Mouse (Mus musculus) adrenal gland, adult 2 months (tissue): ENCODE data around the gene Zdhhc18. TPM values are rescaled to one million over a fixed set of nuclear protein-coding genes. Genes with fewer than 3 reads are reported as not detected.

Experiments
- DNase-seq: peaks from one replicate; pipeline ENCODE4 v3.0.0; 2021
- long read RNA-seq: library from polyadenylated mRNA; stranded (forward); transcript quantifications from one replicate; pipeline ENCODE4 v2.0.0, GENCODE M21; 2021
- polyA plus RNA-seq: library from polyadenylated mRNA; depleted of rRNA; stranded (reverse); fragments of >200 nt; gene quantifications from 2 replicates; pipeline ENCODE4 v1.2.3, GENCODE M21; 2012; rRNA removed
- total RNA-seq, 2 experiments: library from RNA; stranded (reverse); gene quantifications; 2 replicates each; pipeline ENCODE4 v1.2.3; 2021

Gene Zdhhc18
- 10 to 100 TPM; 18.4 to 24.8 TPM for total RNA-seq
- polyA plus RNA-seq, result 31.0 and 32.9 TPM in 2 replicates
- long read RNA-seq, full-length matches to known transcripts, result 13 of 30 reads
- long read RNA-seq, partial matches to known transcripts, result 3 of 30 reads
- long read RNA-seq, other reads (novel, unspliced or antisense), result 14 of 30 reads

DNA sequence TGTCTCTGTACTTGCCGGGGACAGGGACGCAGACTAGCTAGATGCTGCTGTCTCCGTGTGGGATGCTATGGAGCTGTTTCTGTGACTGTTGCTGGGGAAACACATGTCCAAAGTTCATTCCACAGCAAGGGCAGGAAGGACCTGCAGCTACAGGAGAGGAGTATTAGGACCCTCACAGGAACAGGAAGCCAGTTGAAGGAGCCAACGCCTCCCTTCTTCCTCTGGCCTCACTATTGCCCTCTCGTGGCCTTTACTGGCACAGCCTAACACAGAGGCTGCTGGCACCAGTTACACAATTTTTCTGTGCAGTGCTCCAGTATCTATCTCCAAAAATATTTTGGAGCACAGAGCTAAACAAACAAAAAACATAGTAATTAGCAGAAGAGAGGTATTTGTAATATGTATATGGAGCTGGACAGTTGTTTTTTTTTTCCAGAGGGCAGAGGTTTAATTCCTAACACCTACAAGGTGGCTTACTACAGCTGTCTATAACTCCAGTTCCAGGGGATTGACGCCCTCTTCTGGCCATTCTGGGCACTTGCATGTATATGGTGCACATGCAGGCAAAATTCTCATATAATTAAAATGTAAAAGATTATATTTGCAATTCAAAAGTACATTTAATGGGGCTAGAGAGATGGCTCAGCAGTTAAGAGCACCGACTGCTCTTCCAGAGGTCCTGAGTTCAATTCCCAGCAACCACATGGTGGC, at the start of gene Zdhhc18:
Zdhhc18 (minus strand) TSS at position 166 of the 711 bp plus-strand sequence.
- peak; percentile 78 for DNase-seq

DNA sequence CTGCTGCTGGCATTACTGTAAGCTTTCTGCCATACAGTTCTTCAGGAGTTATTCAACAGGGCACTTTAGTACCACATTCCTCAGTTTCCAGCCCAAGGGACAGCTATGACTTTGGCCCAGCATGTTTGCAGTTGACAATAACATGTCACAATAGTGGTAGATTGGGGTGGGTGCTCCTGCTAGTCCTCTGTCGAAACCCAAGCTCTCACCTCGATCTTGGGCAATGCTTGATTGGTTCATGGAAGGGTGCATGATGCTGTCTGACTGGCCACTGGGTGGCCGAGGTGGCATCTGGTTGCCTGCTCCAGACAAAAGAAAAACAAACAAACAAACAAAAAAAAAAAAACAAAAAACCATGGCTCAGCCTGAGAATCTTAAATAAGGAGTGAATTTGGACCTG, 45.4 kb upstream of the Zdhhc18 start:
- DNase-seq, result no peak

DNA sequence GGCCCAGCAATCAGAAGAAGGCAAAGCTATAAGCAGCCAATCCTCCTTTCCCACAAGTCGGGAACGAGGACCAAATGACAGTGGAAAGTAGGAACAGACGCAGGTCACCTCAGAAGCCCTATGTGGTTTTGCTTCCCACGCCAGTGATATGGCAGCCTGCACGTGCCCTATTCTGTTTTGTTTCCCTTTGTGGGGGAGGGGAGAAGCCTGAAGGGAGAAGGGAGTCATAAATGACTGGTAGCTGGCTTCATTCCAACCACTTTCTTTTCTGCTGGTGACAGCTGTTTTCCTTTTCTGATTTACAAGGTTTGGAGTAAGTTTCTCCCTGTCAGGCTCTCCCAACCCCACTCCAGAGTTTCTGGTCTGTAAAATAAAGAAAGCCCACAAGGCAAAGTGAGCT, 40.3 kb upstream of the Zdhhc18 start:
- DNase-seq, result peak; percentile 46

DNA sequence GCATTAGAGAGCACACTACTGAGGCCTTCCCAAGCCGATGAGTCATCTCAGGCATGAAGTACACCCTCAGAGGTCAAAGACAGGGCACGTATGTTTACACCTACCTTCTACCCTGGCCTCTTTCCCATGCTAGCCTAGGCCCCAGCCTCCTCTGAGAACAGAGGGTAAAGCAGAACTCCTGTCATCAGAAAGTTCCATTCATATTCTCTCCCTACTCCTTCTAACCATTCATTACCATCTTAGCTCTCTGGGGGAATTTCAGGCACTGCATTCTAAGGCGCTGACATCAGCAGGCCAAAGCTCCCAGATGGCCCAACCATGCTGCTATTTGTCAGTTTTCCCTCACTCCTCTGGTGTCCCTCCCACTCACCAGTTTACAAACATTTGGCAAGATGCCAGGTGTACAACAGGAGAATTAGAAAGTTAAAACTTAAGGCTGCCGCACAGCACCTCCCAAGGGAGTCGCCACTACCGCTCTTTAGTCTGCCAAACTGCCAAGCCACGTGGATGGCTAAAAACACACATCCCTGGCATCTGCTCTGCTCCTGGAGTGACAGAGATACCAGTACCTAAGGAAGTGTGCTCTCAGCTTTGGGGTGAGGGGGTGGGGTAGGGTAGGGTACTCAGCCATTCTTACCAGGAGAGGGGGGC, 38.6 kb upstream of the Zdhhc18 start:
- DNase-seq, result peak; percentile 65

DNA sequence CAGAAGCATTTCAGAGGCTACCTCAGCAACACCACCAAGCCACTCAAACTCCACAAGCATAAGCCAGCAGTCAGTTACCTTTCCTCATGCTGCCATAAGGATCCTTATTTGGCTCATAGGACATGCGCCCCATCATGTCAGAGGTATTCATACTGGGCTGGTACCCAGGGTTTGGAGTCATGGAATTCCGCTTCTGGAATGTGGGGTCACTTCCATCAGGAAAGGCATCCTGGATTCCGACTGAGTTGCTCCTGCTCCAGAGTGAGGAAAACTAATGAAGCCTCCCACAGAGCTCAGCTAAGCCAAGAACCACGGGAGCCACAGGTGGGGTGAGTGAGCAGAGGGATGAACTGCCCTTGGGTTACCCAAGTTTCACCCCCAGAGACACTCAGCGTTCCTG, 37.2 kb upstream of the Zdhhc18 start:
- no peak for DNase-seq

DNA sequence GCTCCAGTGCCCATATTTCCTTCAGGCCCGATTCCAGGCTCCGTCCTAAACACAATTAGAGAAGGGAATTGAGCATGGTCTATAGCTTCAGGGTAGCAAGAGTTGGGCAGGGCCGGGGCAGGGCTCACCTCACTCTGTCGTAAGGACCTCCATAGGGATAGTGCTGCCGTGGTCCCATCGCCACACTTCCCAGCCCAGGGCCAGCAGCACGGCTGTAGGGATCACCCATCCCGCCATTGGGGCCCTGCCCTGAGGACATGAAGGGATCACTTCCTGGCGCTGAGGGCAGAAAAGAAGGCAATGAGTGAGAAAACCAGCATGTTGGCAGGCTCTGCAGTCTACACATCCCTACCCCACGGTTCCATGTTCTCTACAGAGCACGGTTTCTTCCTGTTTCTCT, 36.6 kb upstream of the Zdhhc18 start:
- DNase-seq, result no peak

DNA sequence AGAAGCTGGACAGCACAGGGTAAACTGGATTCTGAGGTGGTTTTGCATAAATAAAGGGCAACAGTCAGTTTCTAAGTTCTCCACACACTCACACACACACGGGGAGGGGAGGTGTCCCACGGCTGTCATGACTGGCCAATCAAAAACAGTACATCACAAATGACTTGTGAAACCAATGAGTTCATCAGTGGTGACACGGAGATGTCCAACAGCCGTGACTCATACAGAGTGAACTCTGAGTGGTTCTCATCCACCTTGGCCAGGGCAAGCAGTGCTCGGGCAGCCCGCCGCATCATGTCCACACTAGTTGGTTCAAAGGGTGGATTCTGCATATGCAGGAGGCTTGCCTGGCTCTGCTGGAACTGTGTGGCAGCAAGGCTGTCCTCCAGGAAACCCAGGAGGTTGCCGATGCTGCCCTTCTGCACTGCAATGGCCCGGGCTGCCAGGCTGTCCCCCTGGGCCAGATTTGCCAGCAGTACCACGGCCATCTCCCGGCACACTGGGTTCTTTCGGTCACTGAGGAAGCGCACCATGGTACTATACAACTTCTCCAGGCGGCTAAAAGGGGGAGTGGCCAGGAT, 30.3 kb upstream of the Zdhhc18 start:
- DNase-seq, result peak; percentile 74

DNA sequence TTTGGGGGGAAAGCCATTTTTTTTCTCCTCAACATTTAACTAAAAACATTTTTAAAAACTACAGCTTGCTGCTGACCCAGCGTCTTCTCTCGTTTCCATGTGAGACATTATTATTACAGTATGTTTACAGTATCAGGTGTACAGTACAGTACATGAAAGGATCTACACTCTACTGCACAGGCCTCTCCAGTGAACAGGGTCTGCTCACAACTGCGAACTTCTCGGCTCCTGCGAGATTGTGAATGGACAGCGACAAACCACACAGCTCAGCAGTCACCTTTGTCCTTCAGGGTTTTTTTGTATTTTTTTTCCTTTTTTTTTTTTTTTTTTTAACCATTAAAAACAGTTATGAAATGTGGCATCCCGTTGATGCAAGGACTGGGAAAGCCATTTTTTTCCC, 29.7 kb upstream of the Zdhhc18 start:
- DNase-seq, result no peak

DNA sequence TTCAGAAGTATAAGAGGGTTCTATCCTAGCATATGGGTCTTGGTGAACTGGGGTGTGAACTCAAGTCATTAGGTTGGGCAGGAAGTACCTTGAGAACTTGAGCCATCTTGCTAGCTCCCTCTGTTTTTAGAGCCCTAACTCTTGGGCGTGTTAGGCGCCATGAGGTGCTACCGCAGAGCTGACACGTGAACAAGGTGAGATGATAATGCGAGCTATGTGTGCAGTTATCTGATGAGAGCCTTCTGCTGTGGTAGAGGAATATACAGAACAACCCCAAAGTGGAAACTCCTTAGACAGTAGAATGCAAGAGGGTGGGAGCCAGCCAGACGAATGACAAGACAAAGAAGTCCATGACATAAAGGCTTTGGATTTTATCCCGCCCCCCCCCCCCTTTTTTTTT, 27.3 kb upstream of the Zdhhc18 start:
- DNase-seq, result no peak

DNA sequence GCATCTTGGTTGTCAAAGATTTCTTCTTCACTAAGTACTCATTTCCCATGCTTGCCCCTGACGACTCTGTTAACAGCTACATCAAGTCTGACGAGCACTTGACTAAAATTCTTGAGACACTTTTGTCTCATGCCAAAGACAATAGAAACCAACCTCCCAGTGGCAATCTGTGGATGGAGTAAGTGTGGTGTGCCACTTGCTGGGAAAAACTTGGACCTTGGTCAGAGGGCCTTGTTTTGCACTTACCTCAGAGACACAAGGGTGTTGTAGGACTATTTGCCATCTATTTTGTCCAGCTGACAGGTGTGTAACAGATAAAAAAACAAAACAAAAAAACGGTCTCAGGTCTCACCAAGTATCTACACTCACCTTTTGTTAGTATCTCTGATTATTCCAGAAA, 26.2 kb upstream of the Zdhhc18 start:
- DNase-seq, result no peak

DNA sequence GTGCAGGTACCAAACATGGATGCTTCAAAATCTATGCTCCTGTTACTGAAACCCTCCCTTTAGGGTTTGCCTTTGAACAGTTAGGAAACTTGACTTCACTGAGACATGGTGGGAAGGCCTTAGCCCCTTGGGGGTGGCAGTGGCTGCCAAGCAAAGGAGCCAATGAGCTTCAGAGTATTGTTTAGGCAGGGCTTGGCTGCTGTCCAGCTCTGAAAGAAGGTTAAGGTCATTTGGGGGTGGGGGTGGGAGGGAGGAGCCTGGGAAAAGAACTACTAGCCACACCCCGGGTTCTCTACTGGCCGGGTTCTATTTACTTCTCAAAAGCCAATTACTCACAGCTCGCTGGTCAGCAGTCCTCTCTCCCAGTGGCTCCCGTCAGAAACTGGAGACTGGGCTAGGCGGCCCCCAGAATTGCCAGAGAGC, 25.7 kb upstream of the Zdhhc18 start:
- DNase-seq, result peak; percentile 84

DNA sequence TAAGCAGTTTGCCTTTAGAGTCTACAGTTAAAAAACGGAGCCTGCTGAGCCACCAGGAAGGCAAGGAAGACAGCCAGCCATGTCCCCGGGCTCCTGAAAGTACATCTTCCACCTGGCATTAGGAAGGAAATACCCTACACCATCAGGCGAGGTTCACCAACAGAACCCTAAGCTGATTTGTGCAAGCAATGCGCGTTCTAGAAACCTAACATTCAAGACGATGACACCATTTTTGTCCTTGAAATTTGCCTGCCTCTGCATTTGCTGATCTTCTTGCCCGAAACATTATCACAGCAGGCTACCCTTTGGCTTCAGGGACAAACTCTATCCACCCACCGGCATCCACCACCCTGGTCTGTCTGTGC, 24.4 kb upstream of the Zdhhc18 start:
- DNase-seq, result peak; percentile 38

DNA sequence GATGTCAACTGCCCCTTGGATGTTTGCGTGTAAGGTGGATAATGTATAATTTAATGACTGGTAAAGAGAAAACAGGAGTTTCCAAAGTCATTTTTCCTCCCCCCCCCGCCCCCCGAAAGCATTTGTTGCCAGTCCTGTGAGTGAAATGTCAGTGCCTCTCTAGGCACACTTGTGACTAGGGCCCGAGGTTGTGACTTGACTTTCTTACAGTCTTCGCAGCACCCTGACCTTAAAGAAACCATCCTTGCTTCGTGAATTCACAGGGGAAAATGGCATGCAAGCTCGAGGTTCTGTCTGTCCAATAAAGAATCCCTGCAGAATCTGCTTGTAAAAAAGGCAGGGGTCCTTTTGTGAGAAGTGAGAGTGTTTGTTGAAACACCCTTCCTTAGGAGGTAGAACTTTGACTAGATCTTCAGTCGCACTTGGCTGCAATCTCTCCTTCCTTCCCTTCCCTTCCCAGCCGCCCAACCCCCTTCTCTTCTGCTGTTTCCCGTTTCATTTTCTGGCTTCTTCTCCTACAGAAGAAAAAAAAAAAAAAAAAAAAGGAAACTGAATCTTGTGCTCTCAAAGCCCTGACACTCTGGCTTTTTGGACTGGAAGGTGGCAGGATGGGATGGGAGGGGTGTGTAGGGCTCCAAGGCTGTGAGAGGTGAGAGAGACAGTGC, 23.8 kb upstream of the Zdhhc18 start:
- DNase-seq, result peak; percentile 66

DNA sequence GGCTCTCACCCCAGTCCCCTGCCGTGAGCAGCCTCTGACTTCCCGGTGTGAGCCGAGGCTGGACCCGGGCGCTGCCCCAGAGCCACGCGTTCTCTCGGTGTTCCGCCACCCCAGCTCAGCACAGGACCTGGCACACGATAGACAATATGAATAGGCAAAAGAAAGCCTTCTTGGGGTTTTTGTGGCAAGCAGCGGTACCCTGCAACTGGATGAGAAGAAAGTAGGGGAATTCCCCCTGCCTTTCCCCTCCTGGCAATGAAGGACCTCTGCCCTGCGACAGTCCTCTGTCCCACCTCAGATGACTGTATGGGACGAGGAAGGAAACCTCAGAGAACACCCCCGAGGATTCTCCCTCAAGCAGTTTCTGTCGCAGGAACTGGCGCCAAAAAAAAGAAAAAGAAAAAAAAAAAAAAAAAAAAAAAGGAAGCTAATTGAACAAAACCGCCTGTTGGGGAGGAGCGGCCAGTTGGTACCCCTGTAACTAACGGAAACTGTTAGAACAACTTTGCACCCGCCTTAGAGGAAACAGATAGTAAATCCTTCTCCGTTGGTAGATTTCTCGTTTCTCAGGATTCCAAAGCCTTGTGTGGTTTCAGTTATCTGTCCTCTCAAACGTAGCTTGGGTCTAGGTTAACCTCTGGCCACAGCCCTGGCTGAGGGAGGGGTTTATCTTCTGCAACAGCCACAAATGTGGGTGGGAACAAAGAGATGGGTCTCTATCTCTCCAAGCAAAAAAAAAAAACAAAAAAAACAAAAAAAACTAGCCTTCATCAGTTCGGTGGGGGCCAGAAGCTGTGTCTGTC, 23.1 kb upstream of the Zdhhc18 start:
- peak; percentile 60 for DNase-seq

DNA sequence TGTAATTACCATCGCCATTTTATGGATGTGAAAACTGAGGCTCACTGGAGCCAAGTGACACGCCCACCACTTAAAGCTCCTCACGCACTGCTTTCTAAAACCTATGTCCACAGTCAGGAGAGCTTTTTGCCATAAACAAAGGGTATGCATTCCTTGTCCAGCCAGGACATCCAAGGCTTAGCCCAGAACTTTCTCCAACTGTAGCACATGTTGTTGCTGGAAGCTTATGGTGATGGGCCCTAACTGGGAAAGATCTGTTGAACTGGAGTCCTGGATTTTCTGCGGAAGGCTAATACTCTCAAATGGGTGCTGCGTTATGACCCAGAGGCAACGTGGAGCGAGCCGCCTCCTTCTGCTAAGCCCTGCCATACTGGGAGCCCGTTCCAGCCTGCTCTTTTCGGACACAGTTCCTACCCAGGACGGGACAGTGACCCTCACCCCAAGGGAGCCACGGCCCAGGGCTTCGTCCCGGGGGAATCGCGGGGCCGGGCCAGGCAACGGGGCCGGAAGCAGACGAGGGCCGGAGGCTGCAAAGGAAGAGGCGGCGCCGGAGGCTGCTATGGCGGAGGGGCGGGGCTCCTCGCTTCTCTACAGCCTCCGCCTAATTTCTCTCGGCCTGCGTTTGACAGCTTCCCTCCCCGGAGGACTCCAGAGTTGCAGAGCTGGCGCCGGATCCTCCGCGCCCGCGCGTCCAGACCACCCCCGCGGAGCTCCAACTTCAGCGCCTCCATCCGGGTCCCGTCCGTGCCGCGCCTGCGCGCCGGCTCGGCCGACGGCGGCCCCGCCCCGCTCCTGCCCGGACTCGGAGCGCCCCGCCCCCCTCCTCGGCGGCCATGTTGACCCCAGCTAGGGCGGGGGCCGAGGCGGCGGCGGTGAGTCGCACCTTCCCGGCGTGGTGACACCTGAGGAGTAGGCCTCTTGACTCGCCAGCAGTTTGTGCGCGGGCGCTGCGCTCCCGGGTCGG, 22.2 kb upstream of the Zdhhc18 start, which contains the start of gene Pigv:
Pigv (minus strand) TSS at position 767 of the 964 bp plus-strand sequence.
- DNase-seq, result peak; percentile 95

DNA sequence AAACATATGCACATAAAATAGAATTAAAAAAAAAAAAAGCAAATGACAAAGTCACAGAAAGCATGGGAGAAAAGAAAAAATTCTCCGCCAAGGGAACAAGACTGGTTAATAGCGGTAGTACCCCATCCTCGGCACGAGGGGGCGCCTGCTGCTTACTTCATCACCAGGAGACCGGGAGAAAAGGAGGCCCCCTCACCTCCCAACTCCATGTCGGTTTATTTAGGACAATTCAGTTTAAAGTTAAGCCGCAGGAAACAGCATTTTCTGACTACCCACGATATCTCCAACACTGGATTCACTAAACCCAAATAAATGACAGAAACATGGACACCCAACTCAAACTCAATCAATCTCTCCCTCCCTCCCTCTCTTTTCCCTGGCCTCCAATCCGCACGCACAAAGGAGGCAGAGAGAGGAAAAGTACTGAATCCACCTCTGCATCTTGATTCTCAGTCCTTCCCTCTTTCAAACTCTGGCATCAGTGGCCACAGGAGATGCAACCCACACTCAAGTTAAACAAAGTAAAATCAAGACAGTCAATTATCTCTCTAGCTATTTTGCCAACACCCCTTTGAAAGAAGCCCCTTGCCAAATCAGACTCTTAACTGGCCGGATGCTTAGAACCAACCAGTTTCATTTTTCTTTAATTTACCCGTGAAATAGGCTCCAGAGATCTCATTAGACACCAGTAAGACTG, 21.4 kb upstream of the Zdhhc18 start:
- peak; percentile 88 for DNase-seq

DNA sequence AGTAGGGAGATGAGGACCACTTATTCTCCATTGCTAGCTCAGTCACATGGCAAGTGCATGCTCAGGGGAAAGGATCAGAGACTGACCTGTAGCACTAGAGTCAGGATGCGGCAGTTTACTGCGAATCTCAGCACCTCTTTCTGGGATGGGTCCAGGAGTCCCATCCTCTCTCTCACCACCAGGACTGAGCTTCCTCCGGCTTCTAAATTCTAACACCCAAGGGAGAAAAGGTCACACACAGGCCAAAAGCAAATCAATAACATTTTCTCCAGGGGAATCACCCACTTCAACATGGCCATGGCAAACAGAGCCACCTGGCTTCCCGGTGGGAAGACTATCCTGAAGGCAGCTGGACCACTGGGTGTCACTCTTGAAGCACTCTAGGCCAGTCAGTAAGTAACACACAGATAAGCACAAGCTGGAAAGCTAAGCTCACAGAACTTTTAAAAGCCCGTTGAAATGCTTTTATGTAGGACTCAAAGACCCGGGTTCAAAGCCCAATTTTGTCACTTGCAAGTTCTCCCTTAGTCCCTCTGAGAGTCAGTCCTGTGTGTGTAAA, 19.8 kb upstream of the Zdhhc18 start:
- DNase-seq, result no peak

DNA sequence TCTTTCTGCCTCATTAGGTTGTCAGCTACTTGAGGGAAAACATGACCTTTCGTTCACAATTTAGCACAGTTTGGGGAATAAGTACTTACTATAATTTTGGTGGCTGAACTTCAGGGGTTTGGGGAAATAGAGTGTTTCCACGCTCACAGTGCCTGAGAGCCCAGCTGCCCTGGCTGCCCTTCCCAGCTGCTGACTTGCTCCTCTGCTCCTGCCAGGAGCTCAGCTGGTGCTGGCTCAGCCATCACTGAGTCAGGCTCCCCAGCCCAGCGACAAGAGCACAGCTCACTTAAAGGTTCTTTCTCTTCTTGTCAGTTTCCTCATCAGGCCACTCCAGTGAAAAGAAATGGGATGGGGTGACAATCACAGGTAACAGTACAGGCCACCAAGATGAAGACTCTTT, 18.6 kb upstream of the Zdhhc18 start:
- no peak for DNase-seq

DNA sequence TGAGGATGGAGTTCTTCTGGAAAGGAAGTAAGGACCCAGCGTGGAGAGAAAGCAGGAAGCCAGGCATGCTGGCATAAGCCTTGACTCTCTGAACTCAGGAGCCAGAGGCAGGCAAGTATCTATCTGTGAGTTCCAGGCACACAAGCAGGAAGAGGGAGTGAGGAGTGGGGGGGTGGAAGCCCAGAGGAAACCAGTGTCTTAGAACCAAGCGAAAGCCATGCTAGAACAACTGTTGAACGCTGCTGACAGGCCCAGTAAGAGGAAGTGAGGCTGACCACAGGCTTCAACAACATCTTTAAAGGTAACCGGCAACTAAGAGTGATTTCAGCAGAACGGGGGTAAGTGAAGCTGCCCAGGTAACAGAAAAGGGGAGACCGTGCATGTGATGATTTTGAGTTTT, 16.2 kb upstream of the Zdhhc18 start:
- DNase-seq, result no peak

DNA sequence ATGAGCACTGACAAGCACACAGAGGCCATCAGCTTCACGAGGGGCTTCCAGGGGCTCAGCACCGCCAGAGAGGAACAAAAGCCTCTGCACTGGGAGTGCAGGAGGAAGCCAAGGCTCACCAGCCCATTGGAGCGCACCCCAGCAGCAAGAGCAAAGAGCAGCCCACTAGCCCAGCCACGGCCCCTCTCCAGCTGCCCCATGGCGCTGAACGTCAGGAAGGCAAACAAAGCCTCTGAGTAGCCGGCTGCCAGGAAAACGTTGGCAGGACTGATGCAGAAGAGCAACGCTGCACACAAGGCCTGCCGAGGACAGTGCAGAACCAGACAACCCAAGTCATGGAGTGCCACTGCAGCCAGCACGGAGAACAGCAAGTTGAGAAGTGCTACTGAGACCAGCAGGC, 15.2 kb upstream of the Zdhhc18 start:
- DNase-seq, result no peak
